Mouse (Mus musculus): Measurements from ENCODE around the gene Lman2l. TPM values are rescaled to one million over a fixed set of nuclear protein-coding genes. Genes with fewer than 3 reads are reported as not detected.

The Lman2l gene
- total RNA-seq, 2 experiments from 2014 or later = 15.7 to 17.2 TPM

GRCm38 (mm10) chr1:36378880-36379279, 66.2 kb downstream of the Lman2l start:
- intact Hi-C loops (cut with DNase I; ENCODE audit: low total_unique reads) = loop anchor here (10.0 kb wide), 1 partner anchor 56 kb away; no protein-coding TSS in a partner anchor
- no peak for DNase-seq

DNA sequence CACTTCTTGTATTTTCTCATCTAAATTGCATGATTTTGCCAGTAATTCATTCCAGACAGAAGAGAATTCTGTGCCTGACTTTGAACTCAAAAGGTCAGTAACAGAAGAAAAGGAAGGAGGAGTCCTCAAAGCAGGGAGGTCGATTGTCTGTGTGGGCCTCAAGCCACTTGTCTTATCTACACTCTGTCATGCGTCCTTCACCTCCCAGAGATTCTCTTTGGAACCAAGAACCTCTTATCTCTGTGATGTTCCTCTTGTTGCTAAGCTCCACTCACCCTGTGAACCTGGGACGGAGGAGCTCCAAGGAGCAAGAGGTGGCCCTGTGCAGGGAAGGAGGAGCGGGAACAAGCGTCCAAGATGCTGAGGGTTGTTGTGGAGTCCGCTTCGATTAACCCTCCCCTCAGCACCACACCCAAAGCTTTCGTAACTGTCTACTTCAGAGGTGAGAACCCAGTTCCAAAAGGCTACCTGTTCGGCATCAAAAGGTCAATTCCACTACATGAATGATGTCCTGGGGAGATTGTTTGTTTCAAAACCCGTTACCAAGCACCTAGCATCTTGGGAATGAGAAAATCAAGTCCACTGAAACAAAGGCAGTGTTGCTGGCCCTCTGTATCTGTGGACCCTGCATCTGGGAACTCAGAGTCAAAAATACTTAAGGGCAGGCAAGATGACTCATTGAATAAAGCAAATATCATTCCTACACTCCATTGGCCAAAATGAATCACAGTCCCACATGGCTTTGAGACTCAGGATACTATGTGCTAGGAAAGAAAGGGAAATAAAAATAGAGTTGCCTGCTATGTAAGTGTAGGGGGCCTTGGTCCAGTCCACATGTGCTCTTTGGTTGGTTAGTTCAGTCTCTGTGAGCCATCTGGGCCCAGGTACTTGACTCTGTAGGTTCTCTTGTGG, 72.9 kb downstream of the Lman2l start, which contains the start of gene Fer1l5:
Fer1l5 (plus strand) TSS at position 358 of the 912 bp plus-strand sequence.
- DNase-seq = no peak
- intact Hi-C loops (cut with DNase I; ENCODE audit: low total_unique reads) = loop anchor here (10.0 kb wide), 1 partner anchor 63 kb away; no protein-coding TSS in a partner anchor

GRCm38 (mm10) chr1:36370918-36371317, 74.2 kb downstream of the Lman2l start:
- intact Hi-C loops (cut with DNase I; ENCODE audit: low total_unique reads) = loop anchor here (10.0 kb wide), 1 partner anchor 64 kb away; no protein-coding TSS in a partner anchor
- DNase-seq = no peak

Other genes with a start within 250 kb of the Lman2l start
- gene Uggt1, start 200.6 kb downstream of the Lman2l start, total RNA-seq (2021) = 10 to 100 TPM; 19.5 to 20.3 TPM
- gene Neurl3, start 170.6 kb downstream of the Lman2l start, total RNA-seq (2021) = 1 to 10 TPM in 1 of 2 experiments, under 1 TPM in 1; 0.58 to 1.1 TPM
- gene Arid5a, start 137.5 kb downstream of the Lman2l start, total RNA-seq (2021) = 10 to 100 TPM in 1 of 2 experiments, 1 to 10 TPM in 1; 7.8 to 12.0 TPM
- 10 to 100 TPM; 26.9 to 31.1 TPM for gene Kansl3, start 76.1 kb downstream of the Lman2l start, total RNA-seq (2021)
- not detected for gene Fer1l5, start 73.0 kb downstream of the Lman2l start, total RNA-seq (2021)
- 1 to 10 TPM; 4.6 to 5.4 TPM for gene Cnnm4, start 26.3 kb upstream of the Lman2l start, total RNA-seq (2021)
- gene Cnnm3, start 66.6 kb upstream of the Lman2l start, total RNA-seq (2021) = 10 to 100 TPM in 1 of 2 experiments, 1 to 10 TPM in 1; 9.3 to 13.3 TPM
- gene Ankrd23, start 91.6 kb upstream of the Lman2l start, total RNA-seq (2021) = 1,000 to 10,000 TPM; 1,005 to 1,120 TPM
- 100 to 1,000 TPM; 440 to 562 TPM for gene Gm42417, start 94.2 kb upstream of the Lman2l start, total RNA-seq (2021)
- 1 to 10 TPM; 5.7 to 9.6 TPM for gene Ankrd39, start 102.2 kb upstream of the Lman2l start, total RNA-seq (2021)
- 10 to 100 TPM; 12.1 to 13.1 TPM for gene Sema4c, start 113.1 kb upstream of the Lman2l start, total RNA-seq (2021)
- gene Fam178b, start 237.9 kb upstream of the Lman2l start, total RNA-seq (2021) = 1 to 10 TPM in 1 of 2 experiments, under 1 TPM in 1; 0.91 to 4.2 TPM
- 1,000 to 10,000 TPM; 1,379 to 1,478 TPM for gene Cox5b, start 246.2 kb upstream of the Lman2l start, total RNA-seq (2021)